Mouse (Mus musculus): ENCODE results near the gene Drd3. TPM values are rescaled to one million over a fixed set of nuclear protein-coding genes. Genes with fewer than 3 reads are reported as not detected.

Drd3 gene
- polyA plus RNA-seq, 1 experiment from 2014 or later, result not detected

- H3K27ac ChIP-seq, result no peak overlapping the region
- no peak overlapping the region for H3K4me2 ChIP-seq
- H3K4me1 ChIP-seq, result peaks cover 26% of the 10 kb centered on the region
- no peaks in the 10 kb centered on the region for H3K36me3 ChIP-seq
- H3K27me3 ChIP-seq, result no peaks in the 10 kb centered on the region
- ATAC-seq (replicated peaks; ENCODE audit: low FRiP score), result no peak
- H3K4me3 ChIP-seq (replicated peaks), result no peak overlapping the region
- no peak overlapping the region for H3K9ac ChIP-seq
- WGBS, result 87% methylated on average over 6 of the region's 6 CpGs
- no peaks in the 10 kb centered on the region for H3K9me3 ChIP-seq (replicated peaks)
Observed at GRCm38 (mm10) chr16:43804364-43804763, 50.5 kb downstream of the Drd3 start.

- Histone ChIP-seq H3K36me3 (no peaks in the 10 kb centered on the region), H3K4me3 (replicated peaks) (no peak overlapping the region), H3K4me1 (peaks cover under 1% of the 10 kb centered on the region; the same call in 1 of the 2 replicates), H3K9me3 (replicated peaks) (no peaks in the 10 kb centered on the region), H3K9ac (no peak overlapping the region), H3K4me2 (no peak overlapping the region), H3K27me3 (no peaks in the 10 kb centered on the region), H3K27ac (no peak overlapping the region)
- ATAC-seq (replicated peaks; ENCODE audit: low FRiP score), result peak; percentile 82
- 64% methylated on average over 16 of the region's 16 CpGs for WGBS
Observed at GRCm38 (mm10) chr16:43807048-43807447, 53.2 kb downstream of the Drd3 start.

GRCm38 (mm10) chr16:43809429-43809828 is 55.6 kb downstream of the Drd3 start:
- Histone ChIP-seq H3K9me3 (replicated peaks) (no peaks in the 10 kb centered on the region), H3K4me3 (replicated peaks) (no peak overlapping the region), H3K27me3 (no peaks in the 10 kb centered on the region), H3K27ac (no peak overlapping the region), H3K36me3 (no peaks in the 10 kb centered on the region), H3K4me1 (no peaks in the 10 kb centered on the region), H3K4me2 (no peak overlapping the region), H3K9ac (no peak overlapping the region)
- 91% methylated on average over 2 of the region's 2 CpGs for WGBS
- no peak for ATAC-seq (replicated peaks; ENCODE audit: low FRiP score)

- no peak overlapping the region for H3K4me2 ChIP-seq
- WGBS, result 91% methylated on average over 1 of the region's 1 CpGs
Observed at GRCm38 (mm10) chr16:43811402-43811801, 57.6 kb downstream of the Drd3 start.

GRCm38 (mm10) chr16:43814644-43815043 is 60.8 kb downstream of the Drd3 start:
- no peak overlapping the region for H3K4me3 ChIP-seq (replicated peaks)
- 62% methylated on average over 4 of the region's 4 CpGs for WGBS
- no peak overlapping the region for H3K9ac ChIP-seq
- no peak for ATAC-seq (replicated peaks; ENCODE audit: low FRiP score)
- no peak overlapping the region for H3K4me2 ChIP-seq
- H3K27me3 ChIP-seq, result no peaks in the 10 kb centered on the region
- no peaks in the 10 kb centered on the region for H3K36me3 ChIP-seq
- no peaks in the 10 kb centered on the region for H3K4me1 ChIP-seq
- H3K27ac ChIP-seq, result no peak overlapping the region
- no peaks in the 10 kb centered on the region for H3K9me3 ChIP-seq (replicated peaks)

More at GRCm38 (mm10) chr16:43811402-43811801, 57.6 kb downstream of the Drd3 start:
- H3K9me3 ChIP-seq (replicated peaks), result no peaks in the 10 kb centered on the region
- no peak overlapping the region for H3K4me3 ChIP-seq (replicated peaks)
- no peak overlapping the region for H3K9ac ChIP-seq
- H3K27ac ChIP-seq, result no peak overlapping the region
- no peaks in the 10 kb centered on the region for H3K36me3 ChIP-seq
- no peak for ATAC-seq (replicated peaks; ENCODE audit: low FRiP score)
- H3K27me3 ChIP-seq, result no peaks in the 10 kb centered on the region
- no peaks in the 10 kb centered on the region for H3K4me1 ChIP-seq

- no peak for ATAC-seq (replicated peaks; ENCODE audit: low FRiP score)
Observed at GRCm38 (mm10) chr16:43816321-43816720, 62.5 kb downstream of the Drd3 start.

GRCm38 (mm10) chr16:43818404-43818803 is 64.6 kb downstream of the Drd3 start:
- Histone ChIP-seq H3K27ac (no peak overlapping the region), H3K4me3 (replicated peaks) (no peak overlapping the region), H3K27me3 (no peaks in the 10 kb centered on the region), H3K4me2 (no peak overlapping the region), H3K9ac (no peak overlapping the region), H3K36me3 (no peaks in the 10 kb centered on the region), H3K9me3 (replicated peaks) (no peaks in the 10 kb centered on the region), H3K4me1 (no peaks in the 10 kb centered on the region)
- ATAC-seq (replicated peaks; ENCODE audit: low FRiP score), result no peak
- WGBS, result 95% methylated on average over 6 of the region's 6 CpGs

More at GRCm38 (mm10) chr16:43816321-43816720, 62.5 kb downstream of the Drd3 start:
- Histone ChIP-seq H3K27me3 (no peaks in the 10 kb centered on the region), H3K9ac (no peak overlapping the region), H3K4me2 (no peak overlapping the region), H3K27ac (no peak overlapping the region), H3K36me3 (no peaks in the 10 kb centered on the region), H3K9me3 (replicated peaks) (no peaks in the 10 kb centered on the region), H3K4me1 (no peaks in the 10 kb centered on the region), H3K4me3 (replicated peaks) (no peak overlapping the region)
- WGBS, result 69% methylated on average over 5 of the region's 5 CpGs

- Histone ChIP-seq H3K4me3 (replicated peaks) (no peak overlapping the region), H3K4me1 (no peaks in the 10 kb centered on the region), H3K36me3 (no peaks in the 10 kb centered on the region), H3K9me3 (replicated peaks) (no peaks in the 10 kb centered on the region), H3K27me3 (no peaks in the 10 kb centered on the region), H3K9ac (no peak overlapping the region), H3K4me2 (no peak overlapping the region), H3K27ac (no peak overlapping the region)
- WGBS, result 75% methylated on average over 3 of the region's 3 CpGs
- ATAC-seq (replicated peaks; ENCODE audit: low FRiP score), result no peak
Observed at GRCm38 (mm10) chr16:43827492-43827891, 73.7 kb downstream of the Drd3 start.

GRCm38 (mm10) chr16:43831957-43832356 is 78.1 kb downstream of the Drd3 start:
- Histone ChIP-seq H3K4me1 (no peaks in the 10 kb centered on the region), H3K27ac (no peak overlapping the region), H3K4me2 (no peak overlapping the region), H3K36me3 (no peaks in the 10 kb centered on the region), H3K9ac (no peak overlapping the region), H3K27me3 (no peaks in the 10 kb centered on the region), H3K4me3 (replicated peaks) (no peak overlapping the region), H3K9me3 (replicated peaks) (no peaks in the 10 kb centered on the region)
- WGBS, result 94% methylated on average over 2 of the region's 2 CpGs
- no peak for ATAC-seq (replicated peaks; ENCODE audit: low FRiP score)

- no peak overlapping the region for H3K4me3 ChIP-seq (replicated peaks)
- H3K4me1 ChIP-seq, result no peaks in the 10 kb centered on the region
- H3K36me3 ChIP-seq, result no peaks in the 10 kb centered on the region
- no peak for ATAC-seq (replicated peaks; ENCODE audit: low FRiP score)
- no peaks in the 10 kb centered on the region for H3K9me3 ChIP-seq (replicated peaks)
- no peaks in the 10 kb centered on the region for H3K27me3 ChIP-seq
- H3K27ac ChIP-seq, result no peak overlapping the region
- no peak overlapping the region for H3K4me2 ChIP-seq
- no peak overlapping the region for H3K9ac ChIP-seq
- WGBS, result 86% methylated on average over 1 of the region's 1 CpGs
Observed at GRCm38 (mm10) chr16:43841236-43841635, 87.4 kb downstream of the Drd3 start.

GRCm38 (mm10) chr16:43849839-43850238 is 96.0 kb downstream of the Drd3 start:
- WGBS, result 71% methylated on average over 1 of the region's 1 CpGs
- no peak for ATAC-seq (replicated peaks; ENCODE audit: low FRiP score)
- H3K4me1 ChIP-seq, result no peaks in the 10 kb centered on the region
- no peak overlapping the region for H3K4me2 ChIP-seq
- H3K36me3 ChIP-seq, result no peaks in the 10 kb centered on the region
- H3K27ac ChIP-seq, result no peak overlapping the region
- no peaks in the 10 kb centered on the region for H3K9me3 ChIP-seq (replicated peaks)
- no peaks in the 10 kb centered on the region for H3K27me3 ChIP-seq
- H3K9ac ChIP-seq, result no peak overlapping the region
- H3K4me3 ChIP-seq (replicated peaks), result no peak overlapping the region

- no peak overlapping the region for H3K4me2 ChIP-seq
- H3K9ac ChIP-seq, result no peak overlapping the region
- H3K9me3 ChIP-seq (replicated peaks), result no peaks in the 10 kb centered on the region
- no peak overlapping the region for H3K27ac ChIP-seq
- peaks cover 20% of the 10 kb centered on the region for H3K36me3 ChIP-seq
- no peak overlapping the region for H3K4me3 ChIP-seq (replicated peaks)
- H3K27me3 ChIP-seq, result no peaks in the 10 kb centered on the region
- ATAC-seq (replicated peaks; ENCODE audit: low FRiP score), result no peak
- no peaks in the 10 kb centered on the region for H3K4me1 ChIP-seq
- WGBS, result 88% methylated on average over 5 of the region's 5 CpGs
Observed at GRCm38 (mm10) chr16:43858941-43859476, 105.2 kb downstream of the Drd3 start.

GRCm38 (mm10) chr16:43860624-43861023 is 106.8 kb downstream of the Drd3 start:
- Histone ChIP-seq H3K27ac (no peak overlapping the region), H3K4me1 (no peaks in the 10 kb centered on the region), H3K9me3 (replicated peaks) (no peaks in the 10 kb centered on the region), H3K9ac (no peak overlapping the region), H3K36me3 (peaks cover 26% of the 10 kb centered on the region), H3K4me2 (no peak overlapping the region), H3K4me3 (replicated peaks) (no peak overlapping the region), H3K27me3 (no peaks in the 10 kb centered on the region)
- 89% methylated on average over 6 of the region's 6 CpGs for WGBS
- no peak for ATAC-seq (replicated peaks; ENCODE audit: low FRiP score)
